Mouse (Mus musculus) spleen, embryonic (tissue): ENCODE data around the gene Gucy2g.
"Not testable (repeated sequence)": the region's sequence is repeated elsewhere in the genome, so short reads cannot be mapped to it uniquely, and the experiment has no call there.

Experiments used
- CTCF ChIA-PET: fragments of 350-600 bp; sonication (Branson Sonifier 250); formaldehyde crosslinking; loops from one replicate; lab custom pipeline; 2022; lab: Charles Lee

Gene Gucy2g

GRCm38 (mm10) chr19:55166741-55167140 lies 74.3 kb downstream of the Gucy2g start:
- CTCF ChIA-PET = no interaction called here

GRCm38 (mm10) chr19:55165954-55166353 lies 75.1 kb downstream of the Gucy2g start:
- CTCF ChIA-PET = no interaction called here

- CTCF ChIA-PET = no interaction called here
Measured at GRCm38 (mm10) chr19:55165183-55165865, 75.7 kb downstream of the Gucy2g start.

GRCm38 (mm10) chr19:55164162-55164561 lies 76.9 kb downstream of the Gucy2g start:
- CTCF ChIA-PET = no interaction called here

- CTCF ChIA-PET = no interaction called here
Measured at GRCm38 (mm10) chr19:55162271-55162670, 78.8 kb downstream of the Gucy2g start.

- CTCF ChIA-PET = no interaction called here
Measured at GRCm38 (mm10) chr19:55159826-55160225, 81.2 kb downstream of the Gucy2g start.

- CTCF ChIA-PET = no interaction called here
Measured at GRCm38 (mm10) chr19:55158606-55159005, 82.4 kb downstream of the Gucy2g start.

GRCm38 (mm10) chr19:55157029-55157428 lies 84.0 kb downstream of the Gucy2g start:
- CTCF ChIA-PET = no interaction called here

GRCm38 (mm10) chr19:55152983-55153382 lies 88.1 kb downstream of the Gucy2g start:
- CTCF ChIA-PET = no interaction called here

GRCm38 (mm10) chr19:55152274-55152673 lies 88.8 kb downstream of the Gucy2g start:
- CTCF ChIA-PET = not testable (repeated sequence)

- CTCF ChIA-PET = no interaction called here
Measured at GRCm38 (mm10) chr19:55149646-55150045, 91.4 kb downstream of the Gucy2g start.

- CTCF ChIA-PET = no interaction called here
Measured at GRCm38 (mm10) chr19:55148109-55148508, 92.9 kb downstream of the Gucy2g start.
